Mouse (Mus musculus): ENCODE measurements around the gene Tspan15. TPM values are rescaled to one million over a fixed set of nuclear protein-coding genes. Genes with fewer than 3 reads are reported as not detected.

Gene Tspan15
- total and polyA plus RNA-seq, 3 experiments: 0.23 to 2.2 TPM; not detected in 1

- DNase-seq (ENCODE audit: low read depth, low spot score): no peak
- Histone ChIP-seq H3K9me3 (replicated peaks; ENCODE audit: insufficient read depth, low read length) (no peaks in the 10 kb centered on the region), H3K9ac (ENCODE audit: control insufficient read depth, low read depth, low read length, poor library complexity, severe bottlenecking) (no peak overlapping the region), H3K4me1 (ENCODE audit: control insufficient read depth in 1 of 2, insufficient read depth in 2 of 2, low read length in 2 of 2) (no peaks in the 10 kb centered on the region), H3K27ac (ENCODE audit: control insufficient read depth, low read depth, low read length) (no peak overlapping the region), H3K4me3 (ENCODE audit: control insufficient read depth in 1 of 2, insufficient read depth in 1 of 2, low read depth in 2 of 2, low read length in 2 of 2) (no peak overlapping the region), H3K27me3 (ENCODE audit: control insufficient read depth in 1 of 2, insufficient read depth in 2 of 2, low read length in 2 of 2) (peaks cover 0 to 4% of the 10 kb centered on the region in 2 experiments; a peak in 2 of 4 replicates), H3K36me3 (ENCODE audit: control insufficient read depth in 1 of 2, insufficient read depth in 2 of 2, low read length in 2 of 2) (no peaks in the 10 kb centered on the region), H3K79me2 (ENCODE audit: control insufficient read depth, insufficient read depth, low read length, poor library complexity) (no peaks in the 10 kb centered on the region)
- TF ChIP-seq UBTF (IDR thresholded peaks at IDR 0.05; ENCODE audit: borderline replicate concordance, insufficient read depth, low read depth, low read length) (no peak), MXI1 (IDR thresholded peaks at IDR 0.05; ENCODE audit: low read depth, low read length) (no peak), MAFK (IDR thresholded peaks at IDR 0.05; ENCODE audit: borderline replicate concordance, low read depth, low read length) (no peak), RCOR1 (IDR thresholded peaks at IDR 0.05; ENCODE audit: low read depth, low read length) (no peak), CTCF (IDR thresholded peaks at IDR 0.05 in 2 of 3, conservative IDR thresholded peaks at IDR 0.05 in 1 of 3; ENCODE audit: control insufficient read depth in 1 of 3, insufficient read depth in 1 of 3, low read depth in 2 of 3, low read length in 3 of 3, poor library complexity in 1 of 3, severe bottlenecking in 1 of 3) (no peak), NRF1 (IDR thresholded peaks at IDR 0.05; ENCODE audit: insufficient read depth, low read depth, low read length, poor library complexity, severe bottlenecking) (no peak), POLR2AphosphoS5 (IDR thresholded peaks at IDR 0.05; ENCODE audit: borderline replicate concordance, low read depth, low read length) (no peak), POLR2AphosphoS2 (IDR thresholded peaks at IDR 0.05; ENCODE audit: low read length) (no peak), RAD21 (IDR thresholded peaks at IDR 0.05; ENCODE audit: low read depth, low read length) (no peak), NELFE (IDR thresholded peaks at IDR 0.05; ENCODE audit: low read depth, low read length) (no peak), ZMIZ1 (IDR thresholded peaks at IDR 0.05; ENCODE audit: low read depth, low read length) (no peak), USF1 (IDR thresholded peaks at IDR 0.05; ENCODE audit: low read depth, low read length) (no peak), ZC3H11A (IDR thresholded peaks at IDR 0.05; ENCODE audit: low read depth, low read length) (no peak), CHD2 (IDR thresholded peaks at IDR 0.05; ENCODE audit: low read length) (no peak), MAZ (IDR thresholded peaks at IDR 0.05; ENCODE audit: low read depth, low read length) (no peak), GABPA (IDR thresholded peaks at IDR 0.05; ENCODE audit: low read depth, low read length) (no peak)
Measured at GRCm38 (mm10) chr10:62145957-62146356, 85.1 kb downstream of the Tspan15 start.

GRCm38 (mm10) chr10:62143820-62144219, 87.2 kb downstream of the Tspan15 start, which contains the start of gene Fam241b:
TSS of gene Fam241b (minus strand) at chr10:62143920.
- peaks cover 0 to 3% of the 10 kb centered on the region in 2 experiments; a peak in 2 of 4 replicates for H3K27me3 ChIP-seq (ENCODE audit: control insufficient read depth in 1 of 2, insufficient read depth in 2 of 2, low read length in 2 of 2)
- H3K9ac ChIP-seq (ENCODE audit: control insufficient read depth, low read depth, low read length, poor library complexity, severe bottlenecking): no peak within 1 kb of the TSS
- no peaks in the 10 kb centered on the region for H3K36me3 ChIP-seq (ENCODE audit: control insufficient read depth in 1 of 2, insufficient read depth in 2 of 2, low read length in 2 of 2)
- H3K4me1 ChIP-seq (ENCODE audit: control insufficient read depth in 1 of 2, insufficient read depth in 2 of 2, low read length in 2 of 2): no peaks in the 10 kb centered on the region
- no peak within 1 kb of the TSS for H3K4me3 ChIP-seq (ENCODE audit: control insufficient read depth in 1 of 2, insufficient read depth in 1 of 2, low read depth in 2 of 2, low read length in 2 of 2)
- no peak for DNase-seq (ENCODE audit: low read depth, low spot score)
- no peaks in the 10 kb centered on the region for H3K79me2 ChIP-seq (ENCODE audit: control insufficient read depth, insufficient read depth, low read length, poor library complexity)
- no peaks in the 10 kb centered on the region for H3K9me3 ChIP-seq (replicated peaks; ENCODE audit: insufficient read depth, low read length)
- TF ChIP-seq ZC3H11A (IDR thresholded peaks at IDR 0.05; ENCODE audit: low read depth, low read length) (no peak), TBP (IDR thresholded peaks at IDR 0.05; ENCODE audit: low read depth, low read length) (no peak), NELFE (IDR thresholded peaks at IDR 0.05; ENCODE audit: low read depth, low read length) (no peak), JUND (IDR thresholded peaks at IDR 0.05; ENCODE audit: low read depth, low read length) (no peak), GABPA (IDR thresholded peaks at IDR 0.05; ENCODE audit: low read depth, low read length) (no peak), TCF12 (IDR thresholded peaks at IDR 0.05; ENCODE audit: low read depth, low read length) (no peak), ZKSCAN1 (IDR thresholded peaks at IDR 0.05; ENCODE audit: low read depth, low read length) (no peak), POLR2AphosphoS5 (IDR thresholded peaks at IDR 0.05; ENCODE audit: borderline replicate concordance, low read depth, low read length) (no peak), KAT2A (conservative IDR thresholded peaks at IDR 0.05; ENCODE audit: low read depth, low read length) (no peak)
- H3K27ac ChIP-seq (ENCODE audit: control insufficient read depth, low read depth, low read length): no peak within 1 kb of the TSS

Measured in MEL (cell line).